Mouse (Mus musculus) ES-Bruce4 (cell line): ENCODE measurements around the gene Heatr6.

Experiments
- CTCF ChIP-seq: IDR thresholded peaks from one replicate; pipeline ENCODE4 v1.8.1; 2011; ENCODE audit warnings: low read depth, low read length
- EP300 ChIP-seq: IDR thresholded peaks from 2 replicates; pipeline ENCODE4 v1.6.1; 2011; ENCODE audit warnings: low read depth, low read length; ENCODE audit not compliant: insufficient read depth
- POLR2A ChIP-seq: IDR thresholded peaks from one replicate; pipeline ENCODE4 v1.8.1; 2011; ENCODE audit warnings: low read length; ENCODE audit not compliant: insufficient read depth

DNA sequence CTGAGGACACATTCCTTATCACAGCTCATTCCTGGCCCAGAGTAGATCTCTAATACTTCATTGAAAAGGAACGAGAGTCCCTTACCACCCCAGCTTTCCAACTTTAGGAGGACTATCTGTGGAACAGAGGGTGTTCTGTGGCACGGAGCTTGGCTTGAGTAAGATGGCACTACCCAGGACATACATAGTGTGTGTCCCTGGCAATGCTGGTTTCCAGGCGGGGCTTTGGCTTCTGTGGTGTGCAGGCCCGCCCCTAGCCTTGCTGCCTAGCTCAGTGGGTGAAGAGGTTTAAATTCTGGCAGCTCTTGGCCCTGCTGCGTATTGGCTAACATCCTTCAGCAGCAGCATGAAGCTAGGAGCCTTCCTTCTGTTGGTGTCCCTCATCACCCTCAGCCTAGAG lies 6.8 kb upstream of the Heatr6 start, which contains the start of gene Wfdc21:
- no peak for TF ChIP-seq CTCF
- TF ChIP-seq POLR2A: no peak
- no peak for TF ChIP-seq EP300
